Mouse (Mus musculus): ENCODE measurements around the gene Mical2. TPM values are rescaled to one million over a fixed set of nuclear protein-coding genes. Genes with fewer than 3 reads are reported as not detected.

The Mical2 gene
- polyA plus RNA-seq, 1 experiment, result 8.5 TPM

DNA sequence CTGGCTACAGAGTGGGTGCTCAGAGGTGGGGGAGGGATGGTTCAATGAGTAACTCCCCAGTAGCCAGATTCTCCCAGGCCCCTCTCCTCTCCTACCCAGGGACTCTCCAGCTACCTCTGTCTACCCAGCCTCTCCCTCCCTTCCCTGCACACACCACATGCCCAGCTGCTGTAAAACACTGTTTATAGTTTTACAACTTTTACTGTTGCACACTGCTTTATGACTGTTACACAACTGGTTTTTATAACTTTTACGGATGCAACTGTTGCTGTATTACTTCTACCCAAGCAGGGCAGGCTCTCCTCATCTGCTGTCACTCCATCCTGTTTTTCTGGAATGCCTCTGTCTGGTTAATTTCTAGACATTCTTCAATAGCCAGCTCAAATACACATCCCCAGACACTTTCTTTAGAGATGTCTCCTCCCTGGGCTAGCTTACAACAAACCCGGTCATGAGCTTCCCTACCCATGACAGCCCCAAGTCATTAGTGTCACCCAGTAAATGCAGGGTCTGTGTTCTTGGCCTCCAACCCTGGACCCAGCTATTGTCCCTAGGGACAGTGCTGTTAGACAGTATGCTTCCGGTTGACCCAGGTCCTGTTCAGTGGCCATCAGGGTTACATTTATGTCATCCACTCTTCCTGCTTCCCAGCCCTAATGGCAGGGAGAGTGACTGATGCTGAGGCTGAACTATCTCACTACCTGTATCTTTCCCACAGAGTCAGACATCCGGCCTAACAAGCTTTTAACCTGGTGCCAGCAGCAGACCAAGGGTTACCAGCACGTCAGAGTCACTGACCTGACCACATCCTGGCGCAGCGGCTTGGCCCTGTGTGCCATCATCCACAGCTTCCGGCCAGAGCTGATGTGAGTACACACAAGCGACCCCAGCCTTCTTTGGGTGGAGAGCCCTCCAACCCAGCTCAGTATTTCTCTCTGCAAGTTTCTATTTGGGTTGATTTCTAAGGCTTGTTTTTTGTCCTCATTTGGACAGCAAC is 96.4 kb downstream of the Mical2 start:
- TF ChIP-seq CTCF (IDR thresholded peaks at IDR 0.05; ENCODE audit: low read depth, low read length) (no peak), POLR2A (IDR thresholded peaks at IDR 0.05; ENCODE audit: borderline replicate concordance, low read depth, low read length) (no peak)
- no peak overlapping the region for H3K4me3 ChIP-seq (ENCODE audit: insufficient read depth, low read length)
- no peak overlapping the region for H3K27ac ChIP-seq (ENCODE audit: insufficient read depth, low read depth, low read length)
- H3K4me1 ChIP-seq (ENCODE audit: control insufficient read depth, insufficient read depth, low read length), result no peaks in the 10 kb centered on the region

DNA sequence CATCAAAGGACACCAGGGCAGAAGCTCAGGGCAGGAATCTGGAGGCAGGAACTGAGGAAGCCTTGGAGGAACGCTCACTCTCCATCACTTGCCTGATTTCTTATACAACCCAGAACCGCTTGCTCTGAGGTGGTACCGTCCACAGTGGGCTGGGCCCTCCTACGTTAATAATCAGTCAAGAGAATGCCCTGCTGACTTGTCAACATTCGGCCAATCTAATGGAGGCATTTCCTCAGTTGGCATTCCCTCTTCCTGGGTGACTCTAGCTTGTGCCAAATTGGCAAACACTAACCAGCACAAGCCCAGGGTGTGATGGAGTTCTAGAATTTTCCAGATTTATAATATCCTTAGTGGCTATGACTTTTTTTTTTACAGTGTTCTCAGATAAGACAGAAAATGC is 98.9 kb downstream of the Mical2 start:
- TF ChIP-seq CTCF (IDR thresholded peaks at IDR 0.05; ENCODE audit: low read depth, low read length), result no peak
- no peak for TF ChIP-seq POLR2A (IDR thresholded peaks at IDR 0.05; ENCODE audit: borderline replicate concordance, low read depth, low read length)
- H3K4me1 ChIP-seq (ENCODE audit: control insufficient read depth, insufficient read depth, low read length), result peaks cover 5% of the 10 kb centered on the region
- no peak overlapping the region for H3K27ac ChIP-seq (ENCODE audit: insufficient read depth, low read depth, low read length)
- H3K4me3 ChIP-seq (ENCODE audit: insufficient read depth, low read length), result no peak overlapping the region

DNA sequence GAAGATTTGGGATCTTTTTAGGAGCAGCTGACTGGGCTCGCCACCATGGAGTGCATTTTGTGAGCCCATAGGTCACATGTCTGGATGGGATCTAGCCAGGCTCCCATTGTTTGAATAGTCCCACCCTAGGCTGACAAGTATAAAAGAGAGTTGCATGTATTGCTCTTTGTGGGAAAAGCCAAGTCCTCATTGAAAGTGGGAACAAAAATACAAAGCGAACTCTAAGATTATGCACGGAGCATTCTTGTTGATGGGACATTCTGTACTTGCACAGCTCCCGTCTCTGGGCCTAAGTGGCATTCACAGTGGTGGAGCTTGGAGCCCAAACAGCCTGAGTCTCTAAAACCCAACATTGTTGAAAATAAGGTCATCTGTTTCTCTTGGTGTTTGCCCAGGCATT is 101.2 kb downstream of the Mical2 start:
- no peak overlapping the region for H3K4me3 ChIP-seq (ENCODE audit: insufficient read depth, low read length)
- no peak for TF ChIP-seq POLR2A (IDR thresholded peaks at IDR 0.05; ENCODE audit: borderline replicate concordance, low read depth, low read length)
- no peak for TF ChIP-seq CTCF (IDR thresholded peaks at IDR 0.05; ENCODE audit: low read depth, low read length)
- no peak overlapping the region for H3K27ac ChIP-seq (ENCODE audit: insufficient read depth, low read depth, low read length)

DNA sequence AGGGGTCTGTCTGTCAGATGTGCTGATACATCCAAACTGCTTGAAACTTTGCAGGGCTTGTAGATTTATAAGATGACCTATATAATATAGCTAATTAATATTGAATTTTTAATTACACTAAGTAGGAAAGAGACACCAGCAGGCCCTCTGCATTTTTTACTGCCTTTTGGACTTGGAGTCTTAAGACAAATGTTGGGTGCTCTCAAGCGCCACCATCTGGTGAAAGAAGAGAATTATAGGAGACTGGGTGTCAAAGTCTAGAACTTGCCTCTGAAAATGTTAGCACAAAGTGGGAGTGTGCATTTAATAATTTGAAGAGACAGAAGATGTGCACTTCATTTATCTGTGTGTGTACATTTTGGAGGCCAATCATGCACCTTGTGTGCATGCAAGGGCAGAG is 103.3 kb downstream of the Mical2 start:
- Histone ChIP-seq H3K27ac (ENCODE audit: insufficient read depth, low read depth, low read length) (no peak overlapping the region), H3K4me3 (ENCODE audit: insufficient read depth, low read length) (no peak overlapping the region), H3K4me1 (ENCODE audit: control insufficient read depth, insufficient read depth, low read length) (peaks cover 30% of the 10 kb centered on the region)
- TF ChIP-seq CTCF (IDR thresholded peaks at IDR 0.05; ENCODE audit: low read depth, low read length) (no peak), POLR2A (IDR thresholded peaks at IDR 0.05; ENCODE audit: borderline replicate concordance, low read depth, low read length) (no peak)

More for the DNA sequence above, 101.2 kb downstream of the Mical2 start:
- H3K4me1 ChIP-seq (ENCODE audit: control insufficient read depth, insufficient read depth, low read length), result peaks cover 14% of the 10 kb centered on the region

DNA sequence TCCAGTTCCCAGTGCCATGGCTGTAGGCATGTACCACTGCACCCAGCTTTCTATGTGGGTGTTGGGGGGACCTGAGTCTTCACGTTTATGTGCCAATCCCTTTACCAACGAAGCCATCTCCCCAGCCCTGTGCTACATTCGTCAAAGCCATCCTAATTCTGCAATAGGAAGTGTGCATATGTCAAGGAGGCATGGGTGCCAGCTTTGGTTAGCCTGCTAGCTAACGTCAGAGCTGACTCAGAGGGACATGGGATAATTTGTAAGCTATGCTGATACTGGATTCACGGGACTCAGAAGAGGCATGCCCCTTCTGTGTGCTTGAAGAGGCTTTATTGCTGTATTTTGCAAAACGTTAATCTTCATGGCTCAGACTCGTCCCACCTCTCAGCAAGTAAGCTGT is 103.8 kb downstream of the Mical2 start:
- TF ChIP-seq CTCF (IDR thresholded peaks at IDR 0.05; ENCODE audit: low read depth, low read length) (no peak), POLR2A (IDR thresholded peaks at IDR 0.05; ENCODE audit: borderline replicate concordance, low read depth, low read length) (no peak)
- Histone ChIP-seq H3K4me3 (ENCODE audit: insufficient read depth, low read length) (no peak overlapping the region), H3K4me1 (ENCODE audit: control insufficient read depth, insufficient read depth, low read length) (peaks cover 30% of the 10 kb centered on the region), H3K27ac (ENCODE audit: insufficient read depth, low read depth, low read length) (no peak overlapping the region)

DNA sequence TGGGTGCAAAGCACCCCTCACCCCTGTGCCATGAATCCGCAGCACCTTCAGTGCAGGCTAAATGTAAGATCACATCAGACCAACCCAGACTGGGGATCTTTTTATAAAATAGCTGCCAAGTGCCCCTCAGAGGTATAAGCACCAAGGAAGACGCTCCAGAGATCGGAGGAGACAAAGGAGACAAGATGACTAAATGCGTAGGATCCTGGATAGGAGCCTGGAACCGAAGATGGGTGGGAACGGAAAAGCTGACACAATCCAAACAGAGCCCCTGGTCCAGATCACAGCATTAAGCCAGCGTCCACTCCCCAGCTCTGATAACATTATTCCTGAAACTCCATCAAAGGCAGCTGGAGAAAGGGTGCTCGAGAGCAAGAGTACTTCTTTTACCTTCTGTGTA is 105.3 kb downstream of the Mical2 start:
- peaks cover 30% of the 10 kb centered on the region for H3K4me1 ChIP-seq (ENCODE audit: control insufficient read depth, insufficient read depth, low read length)
- no peak for TF ChIP-seq CTCF (IDR thresholded peaks at IDR 0.05; ENCODE audit: low read depth, low read length)
- TF ChIP-seq POLR2A (IDR thresholded peaks at IDR 0.05; ENCODE audit: borderline replicate concordance, low read depth, low read length), result no peak
- no peak overlapping the region for H3K27ac ChIP-seq (ENCODE audit: insufficient read depth, low read depth, low read length)
- H3K4me3 ChIP-seq (ENCODE audit: insufficient read depth, low read length), result no peak overlapping the region

DNA sequence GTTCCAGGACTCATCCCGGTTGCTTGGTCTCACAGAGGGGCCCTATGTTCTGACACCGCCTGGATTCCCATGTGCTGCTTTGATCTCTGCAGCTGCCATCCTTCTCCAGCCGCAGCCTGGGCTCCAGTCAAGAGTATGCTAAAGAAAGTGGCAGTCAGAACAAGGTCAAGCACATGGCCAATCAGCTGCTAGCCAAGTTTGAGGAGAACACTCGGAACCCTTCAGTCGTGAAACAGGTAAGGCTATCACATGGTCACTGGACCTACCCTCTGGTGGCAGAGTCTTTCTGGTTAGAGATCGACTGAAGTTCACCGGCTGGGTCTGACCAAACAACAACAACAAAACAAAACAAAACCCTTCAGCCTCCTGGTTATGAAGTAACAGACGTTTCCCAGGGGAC is 106.1 kb downstream of the Mical2 start:
- Histone ChIP-seq H3K4me1 (ENCODE audit: control insufficient read depth, insufficient read depth, low read length) (peaks cover 30% of the 10 kb centered on the region), H3K27ac (ENCODE audit: insufficient read depth, low read depth, low read length) (peak overlapping the region; percentile 22; the same call in 1 of the 2 replicates), H3K4me3 (ENCODE audit: insufficient read depth, low read length) (no peak overlapping the region)
- TF ChIP-seq POLR2A (IDR thresholded peaks at IDR 0.05; ENCODE audit: borderline replicate concordance, low read depth, low read length) (no peak), CTCF (IDR thresholded peaks at IDR 0.05; ENCODE audit: low read depth, low read length) (no peak)

DNA sequence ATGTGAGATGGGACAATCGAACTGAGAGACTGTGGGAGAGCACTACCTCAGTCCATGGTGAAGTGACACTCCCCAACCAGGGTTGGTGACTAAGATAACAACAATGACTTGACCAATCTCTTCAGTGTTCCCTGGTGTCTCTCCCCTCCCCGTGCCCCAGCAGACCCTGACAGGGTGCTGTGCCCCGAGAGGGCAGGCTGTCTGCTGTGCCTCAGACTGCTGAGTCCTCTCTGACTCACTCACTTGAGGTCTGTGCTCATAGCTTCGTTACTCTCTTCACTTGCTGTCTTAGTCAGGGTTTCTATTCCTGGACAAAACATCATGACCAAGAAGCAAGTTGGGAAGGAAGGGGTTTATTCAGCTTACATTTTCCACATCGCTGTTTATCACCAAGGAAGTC is 106.8 kb downstream of the Mical2 start:
- Histone ChIP-seq H3K4me1 (ENCODE audit: control insufficient read depth, insufficient read depth, low read length) (peaks cover 30% of the 10 kb centered on the region), H3K27ac (ENCODE audit: insufficient read depth, low read depth, low read length) (peak overlapping the region; percentile 22), H3K4me3 (ENCODE audit: insufficient read depth, low read length) (no peak overlapping the region)
- no peak for TF ChIP-seq CTCF (IDR thresholded peaks at IDR 0.05; ENCODE audit: low read depth, low read length)
- no peak for TF ChIP-seq POLR2A (IDR thresholded peaks at IDR 0.05; ENCODE audit: borderline replicate concordance, low read depth, low read length)

DNA sequence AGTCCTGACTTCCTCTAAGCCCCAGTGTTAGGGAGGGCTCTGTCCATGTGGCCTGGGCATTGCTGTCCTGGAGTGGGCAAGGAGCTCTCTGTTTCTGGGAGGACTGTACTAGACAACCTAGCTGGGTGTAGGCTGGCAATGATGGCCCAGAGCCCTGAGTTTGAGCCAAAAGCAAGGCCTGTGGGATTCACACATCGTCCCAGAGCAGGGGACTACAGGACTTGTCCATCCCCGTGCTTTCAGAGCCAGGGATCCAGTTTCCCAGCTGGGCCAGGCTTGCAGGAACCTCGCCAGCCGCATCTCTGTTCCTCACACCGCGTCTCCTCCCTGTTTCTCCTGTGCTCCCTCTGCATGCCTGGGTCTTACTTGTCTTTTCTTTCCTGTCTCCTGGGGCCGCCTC is 107.7 kb downstream of the Mical2 start:
- TF ChIP-seq CTCF (IDR thresholded peaks at IDR 0.05; ENCODE audit: low read depth, low read length), result no peak
- TF ChIP-seq POLR2A (IDR thresholded peaks at IDR 0.05; ENCODE audit: borderline replicate concordance, low read depth, low read length), result no peak
- peaks cover 30% of the 10 kb centered on the region for H3K4me1 ChIP-seq (ENCODE audit: control insufficient read depth, insufficient read depth, low read length)
- H3K27ac ChIP-seq (ENCODE audit: insufficient read depth, low read depth, low read length), result peak overlapping the region; percentile 43
- no peak overlapping the region for H3K4me3 ChIP-seq (ENCODE audit: insufficient read depth, low read length)

DNA sequence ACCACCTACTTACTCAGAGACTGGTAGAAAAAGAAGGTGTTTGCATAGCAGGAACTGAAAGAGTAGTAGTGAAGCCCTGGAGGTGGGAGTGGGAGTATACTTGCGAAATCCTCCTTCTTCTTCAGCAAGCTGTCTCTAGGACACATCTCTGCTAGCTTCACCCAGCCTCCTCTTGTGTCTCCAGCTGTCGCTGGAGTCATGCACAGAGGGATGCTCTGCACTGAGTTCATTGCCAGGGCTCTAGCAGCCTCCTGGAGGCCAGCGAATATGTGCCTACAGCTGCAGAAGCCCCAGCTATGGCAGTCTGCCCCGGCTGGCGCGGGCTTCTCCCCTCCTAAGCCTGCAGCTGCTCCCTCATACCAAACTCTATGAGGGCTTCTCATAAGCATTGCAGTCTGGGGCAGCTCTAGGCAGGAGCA is 110.6 kb downstream of the Mical2 start:
- Histone ChIP-seq H3K4me3 (ENCODE audit: insufficient read depth, low read length) (no peak overlapping the region), H3K4me1 (ENCODE audit: control insufficient read depth, insufficient read depth, low read length) (peaks cover 20% of the 10 kb centered on the region), H3K27ac (ENCODE audit: insufficient read depth, low read depth, low read length) (no peak overlapping the region)
- TF ChIP-seq CTCF (IDR thresholded peaks at IDR 0.05; ENCODE audit: low read depth, low read length) (no peak), POLR2A (IDR thresholded peaks at IDR 0.05; ENCODE audit: borderline replicate concordance, low read depth, low read length) (no peak)

All from bone marrow macrophage, adult 2 months (primary cell).